36 mouse cellular contexts compared by ENCODE assay signal in genomic region chr19:20513688-20514361, GRCm38 (mm10). TPM values are rescaled to one million over a fixed set of nuclear protein-coding genes. Genes with fewer than 3 reads are reported as not detected.
DNase-seq lines count a peak whose midpoint lies in the region; ATAC-seq and TF ChIP-seq lines count a peak whose summit lies in the region.
"Had no signal": no experiment of that assay in that cellular context is flagged by ENCODE, and none has a peak within 500 bp of the region (broad histone marks: within the 10 kb centered on the region; RNA-seq: fewer than 3 reads in every experiment).

No protein-coding gene starts in this region.

- H3K4me3 ChIP-seq in embryonic facial prominence, embryonic 14.5 days (ENCODE audit: low read depth, low read length), result no peak overlapping the region
- no peak overlapping the region for H3K4me3 ChIP-seq in embryonic facial prominence, embryonic 10.5 days
- H3K4me3 ChIP-seq in layer of hippocampus, adult 2 months, result no peak overlapping the region
- H3K4me3 ChIP-seq in testis, adult 2 months (ENCODE audit: control insufficient read depth, low read depth, low read length), result no peak overlapping the region
- H3K4me3 ChIP-seq: forebrain, embryonic 10.5 days; forebrain, embryonic 15.5 days; heart, embryonic 12.5 days; hindbrain, embryonic 15.5 days; kidney, embryonic 15.5 days; limb, embryonic 10.5 days; limb, embryonic 15.5 days; lung, embryonic 15.5 days; midbrain, embryonic 10.5 days; stomach, embryonic 15.5 days had no signal

- ATAC-seq in embryonic facial prominence, embryonic 14.5 days (ENCODE audit: low read depth), result no peak
- ATAC-seq: activated CD4-positive, CD25-positive, alpha-beta regulatory T cell, adult 4 months; forebrain, embryonic 15.5 days; inflammation-experienced regulatory T-cells, adult 6 months; midbrain, embryonic 16.5 days had no signal

- TF ChIP-seq POLR2A in testis, adult 2 months (IDR thresholded peaks at IDR 0.05; ENCODE audit: control insufficient read depth, low read depth, low read length), result no peak

- TF ChIP-seq CTCF in layer of hippocampus, adult 2 months (conservative IDR thresholded peaks at IDR 0.05), result no peak
- no peak for TF ChIP-seq CTCF in testis, adult 2 months (IDR thresholded peaks at IDR 0.05; ENCODE audit: control insufficient read depth, insufficient read depth, insufficient replicate concordance, low read depth, low read length)

- WGBS in embryonic facial prominence, embryonic 14.5 days, result 48% methylated on average over 6 of the region's 6 CpGs
- WGBS in embryonic facial prominence, embryonic 10.5 days, result 77% methylated on average over 6 of the region's 6 CpGs

- DNase-seq in embryonic facial prominence, embryonic 14.5 days (ENCODE audit: low spot score), result peak; percentile 1
- no peak for DNase-seq in embryonic facial prominence, embryonic 10.5 days (ENCODE audit: low spot score)
- no peak for DNase-seq in layer of hippocampus, adult 2 months (ENCODE audit: low spot score in 2 of 2)
- no peak for DNase-seq in layer of hippocampus, postnatal 10 days (ENCODE audit: low spot score in 2 of 2)
- no peak for DNase-seq in testis, postnatal 14 days (ENCODE audit: low spot score)
- DNase-seq in embryo, embryonic 10 days (ENCODE audit: low spot score), result no peak
- no peak for DNase-seq in urinary bladder, postnatal 4 days (ENCODE audit: low spot score in 2 of 2)
- DNase-seq: adrenal gland, adult 2 months; adrenal gland, postnatal 36 days; cerebellum, adult 18-20 months; cerebellum, postnatal 10 days; gastrocnemius, postnatal 10 days; heart, adult 18-20 months; heart, postnatal 4 days; kidney, adult 18-20 months; kidney, postnatal 4 days; right cerebral cortex, postnatal 25 days; thymus, adult 2 months; thymus, postnatal 36 days had no signal

- H3K36me3 ChIP-seq in embryonic facial prominence, embryonic 14.5 days (ENCODE audit: control insufficient read depth, insufficient read depth, low read length), result no peaks in the 10 kb centered on the region
- H3K36me3 ChIP-seq in embryonic facial prominence, embryonic 10.5 days (replicated peaks), result no peaks in the 10 kb centered on the region
- no peaks in the 10 kb centered on the region for H3K36me3 ChIP-seq in testis, adult 2 months (ENCODE audit: control insufficient read depth, insufficient read depth, low read length)
- H3K36me3 ChIP-seq: forebrain, embryonic 10.5 days; forebrain, embryonic 15.5 days; G1E; heart, embryonic 12.5 days; hindbrain, embryonic 15.5 days; kidney, embryonic 15.5 days; limb, embryonic 10.5 days; limb, embryonic 15.5 days; lung, embryonic 15.5 days; midbrain, embryonic 10.5 days; stomach, embryonic 15.5 days had no signal

- no peaks in the 10 kb centered on the region for H3K27me3 ChIP-seq in embryonic facial prominence, embryonic 14.5 days (replicated peaks; ENCODE audit: control insufficient read depth, insufficient read depth, low read length)
- H3K27me3 ChIP-seq in embryonic facial prominence, embryonic 10.5 days (replicated peaks; ENCODE audit: low read depth, poor library complexity, severe bottlenecking), result no peaks in the 10 kb centered on the region
- H3K27me3 ChIP-seq in testis, adult 2 months (ENCODE audit: control insufficient read depth, insufficient read depth, low read length), result no peaks in the 10 kb centered on the region
- H3K27me3 ChIP-seq: forebrain, embryonic 15.5 days; heart, embryonic 12.5 days; hindbrain, embryonic 15.5 days; kidney, embryonic 15.5 days; limb, embryonic 15.5 days; lung, embryonic 15.5 days; stomach, embryonic 15.5 days had no signal

- no peak overlapping the region for H3K9ac ChIP-seq in embryonic facial prominence, embryonic 14.5 days (ENCODE audit: low read depth, low read length)
- H3K9ac ChIP-seq: forebrain, embryonic 15.5 days; heart, embryonic 12.5 days; hindbrain, embryonic 15.5 days; kidney, embryonic 15.5 days; limb, embryonic 15.5 days; liver, embryonic 14.5 days; lung, embryonic 15.5 days; stomach, embryonic 15.5 days had no signal

- H3K4me1 ChIP-seq in embryonic facial prominence, embryonic 14.5 days (ENCODE audit: control insufficient read depth, insufficient read depth, low read length), result no peaks in the 10 kb centered on the region
- H3K4me1 ChIP-seq in embryonic facial prominence, embryonic 10.5 days, result no peaks in the 10 kb centered on the region
- no peaks in the 10 kb centered on the region for H3K4me1 ChIP-seq in testis, adult 2 months (ENCODE audit: control insufficient read depth, insufficient read depth, low read length)
- H3K4me1 ChIP-seq: forebrain, embryonic 10.5 days; forebrain, embryonic 15.5 days; heart, embryonic 12.5 days; hindbrain, embryonic 15.5 days; kidney, embryonic 15.5 days; limb, embryonic 10.5 days; limb, embryonic 15.5 days had no signal

- no peak overlapping the region for H3K4me2 ChIP-seq in embryonic facial prominence, embryonic 14.5 days (ENCODE audit: low read depth, low read length)
- H3K4me2 ChIP-seq: forebrain, embryonic 15.5 days; heart, embryonic 12.5 days; hindbrain, embryonic 15.5 days; kidney, embryonic 15.5 days; limb, embryonic 15.5 days; lung, embryonic 15.5 days; stomach, embryonic 15.5 days had no signal

- H3K27ac ChIP-seq in embryonic facial prominence, embryonic 14.5 days (replicated peaks; ENCODE audit: low read depth, low read length), result no peak overlapping the region
- no peak overlapping the region for H3K27ac ChIP-seq in embryonic facial prominence, embryonic 10.5 days (replicated peaks)
- 0 out of 2 replicates have a peak overlapping the region, but pooled peaks have one; percentile 20 for H3K27ac ChIP-seq in layer of hippocampus, adult 2 months
- H3K27ac ChIP-seq in testis, adult 2 months (ENCODE audit: control insufficient read depth, insufficient read depth, low read depth, low read length), result peak overlapping the region; percentile 80
- H3K27ac ChIP-seq: forebrain, embryonic 10.5 days; forebrain, embryonic 15.5 days; hindbrain, embryonic 15.5 days; kidney, embryonic 15.5 days; limb, embryonic 10.5 days; limb, embryonic 15.5 days; liver, embryonic 14.5 days; lung, embryonic 15.5 days; midbrain, embryonic 10.5 days; stomach, embryonic 15.5 days had no signal

- H3K9me3 ChIP-seq in embryonic facial prominence, embryonic 14.5 days (ENCODE audit: control insufficient read depth, low read length), result no peaks in the 10 kb centered on the region
- no peaks in the 10 kb centered on the region for H3K9me3 ChIP-seq in embryonic facial prominence, embryonic 10.5 days
- H3K9me3 ChIP-seq: forebrain, embryonic 10.5 days; forebrain, embryonic 15.5 days; G1E; heart, embryonic 12.5 days; hindbrain, embryonic 15.5 days; kidney, embryonic 15.5 days; limb, embryonic 10.5 days; limb, embryonic 15.5 days; lung, embryonic 15.5 days; midbrain, embryonic 10.5 days; stomach, embryonic 15.5 days had no signal

RNA-seq across cellular contexts. Expression of gene Aldh1a1, which starts 21.3 kb away (rescaled TPM):
- polyA plus RNA-seq in embryonic facial prominence, embryonic 14.5 days (2014; fragmentation: Nextera tagmentation; extraction: Ambion mirVana), result 7.7 and 11.1 TPM in 2 replicates
- polyA plus RNA-seq in embryonic facial prominence, embryonic 10.5 days (2016; fragmentation: Nextera tagmentation; extraction: Ambion mirVana), result 3.6 and 13.1 TPM in 2 replicates
- 10 to 100 TPM; 52.6 to 68.9 TPM for total RNA-seq in layer of hippocampus, adult 2 months (2021)
- total RNA-seq in layer of hippocampus, postnatal 10 days (2021), result 10 to 100 TPM; 22.3 to 24.4 TPM
- polyA plus RNA-seq in testis, adult 2 months (2012; rRNA removed), result 80.3 and 95.7 TPM in 2 replicates
- polyA plus RNA-seq: G1E; inflammation-experienced regulatory T-cells, adult 6 months; neural tube, embryonic 11.5 days had no signal

Comparison
In these comparisons a context has a peak if more than half of its experiments do, and no peak if none do; other contexts are left out.
1. H3K27ac ChIP-seq: peak in layer of hippocampus, adult 2 months (single experiment) and testis, adult 2 months (single experiment); none in embryonic facial prominence, embryonic 14.5 days (single experiment) and embryonic facial prominence, embryonic 10.5 days (single experiment).